Mouse (Mus musculus) spleen, postnatal 14 days (tissue): Measurements from ENCODE around the gene Pald1.

Experiments
- DNase-seq, 2 experiments: peaks; one replicate each; pipeline ENCODE4 v3.0.0; 2021 to 2022; ENCODE audit warnings: low spot score in 2 of 2

Pald1 gene

GRCm38 (mm10) chr10:61334545-61334944 lies 48.8 kb downstream of the Pald1 start:
- DNase-seq = no peak

DNA sequence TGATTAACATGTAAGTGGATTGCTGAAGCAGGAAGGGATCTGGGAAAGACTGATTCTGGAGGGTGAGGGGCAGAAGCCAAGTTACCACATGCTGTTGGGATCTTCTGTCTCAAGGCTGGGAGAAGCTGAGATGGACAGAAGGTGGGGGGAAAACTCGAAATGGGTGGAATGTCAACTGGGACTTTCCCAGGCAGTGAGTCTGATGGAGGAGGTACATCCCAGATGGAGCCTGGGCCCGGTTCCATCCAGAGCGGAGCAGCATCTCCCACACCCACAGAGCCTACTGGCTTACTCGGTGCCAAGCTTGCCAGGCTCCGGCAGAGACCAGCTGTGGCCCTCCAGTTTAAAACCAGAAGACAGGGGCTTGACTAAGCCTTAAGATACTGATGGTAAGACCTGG lies 52.3 kb downstream of the Pald1 start:
- DNase-seq = no peak

- no peak for DNase-seq
Measured at GRCm38 (mm10) chr10:61328927-61329326, 54.4 kb downstream of the Pald1 start.

DNA sequence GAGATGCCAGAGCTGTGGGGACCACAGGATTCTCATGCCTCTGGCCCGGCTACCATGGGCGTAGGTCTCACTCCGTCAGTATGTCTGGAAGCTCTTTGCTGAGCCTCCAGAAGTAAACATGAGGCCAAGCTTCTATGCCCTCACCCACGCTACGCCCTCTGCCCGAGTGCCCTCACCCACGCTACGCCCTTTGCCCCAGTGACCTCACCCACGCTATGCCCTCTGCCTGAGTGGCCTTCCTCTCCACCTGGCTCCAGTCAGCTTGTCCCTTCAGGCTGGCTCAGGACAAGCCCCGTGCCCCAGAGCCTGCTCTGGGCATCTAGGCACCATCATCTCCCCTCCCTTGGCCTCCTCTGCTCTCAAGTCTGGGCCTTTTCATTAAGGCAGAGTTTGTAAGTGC lies 55.8 kb downstream of the Pald1 start:
- DNase-seq = no peak

DNA sequence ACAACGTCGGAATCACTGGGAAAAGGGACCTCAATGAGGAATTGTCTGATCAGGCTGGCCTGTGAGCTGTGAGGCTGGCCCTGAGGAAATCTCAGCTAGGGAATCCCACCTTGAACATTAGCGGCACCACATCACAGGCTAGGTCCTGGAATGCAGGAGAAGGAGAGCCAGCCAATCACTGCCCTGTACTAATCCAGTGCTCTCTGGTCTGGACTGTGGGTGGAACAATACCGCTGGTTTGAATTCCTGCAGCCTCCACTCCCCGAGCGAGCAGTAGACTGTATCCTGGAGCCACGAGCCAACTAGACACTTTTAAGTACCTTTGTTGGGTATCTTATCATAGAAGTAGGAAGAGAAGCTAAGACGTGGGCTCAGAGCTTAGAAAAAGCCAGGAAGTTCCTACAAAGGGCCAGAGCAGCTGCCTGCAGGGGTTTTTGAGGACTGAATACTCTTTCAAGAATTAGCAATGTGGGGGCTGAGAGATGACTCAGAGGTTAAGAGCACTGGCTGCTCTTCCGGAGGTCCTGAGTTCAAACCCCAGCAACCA lies 57.5 kb downstream of the Pald1 start:
- no peak for DNase-seq

- no peak for DNase-seq
Measured at GRCm38 (mm10) chr10:61324717-61325116, 58.6 kb downstream of the Pald1 start.

- no peak for DNase-seq
Measured at GRCm38 (mm10) chr10:61318527-61318926, 64.8 kb downstream of the Pald1 start.

DNA sequence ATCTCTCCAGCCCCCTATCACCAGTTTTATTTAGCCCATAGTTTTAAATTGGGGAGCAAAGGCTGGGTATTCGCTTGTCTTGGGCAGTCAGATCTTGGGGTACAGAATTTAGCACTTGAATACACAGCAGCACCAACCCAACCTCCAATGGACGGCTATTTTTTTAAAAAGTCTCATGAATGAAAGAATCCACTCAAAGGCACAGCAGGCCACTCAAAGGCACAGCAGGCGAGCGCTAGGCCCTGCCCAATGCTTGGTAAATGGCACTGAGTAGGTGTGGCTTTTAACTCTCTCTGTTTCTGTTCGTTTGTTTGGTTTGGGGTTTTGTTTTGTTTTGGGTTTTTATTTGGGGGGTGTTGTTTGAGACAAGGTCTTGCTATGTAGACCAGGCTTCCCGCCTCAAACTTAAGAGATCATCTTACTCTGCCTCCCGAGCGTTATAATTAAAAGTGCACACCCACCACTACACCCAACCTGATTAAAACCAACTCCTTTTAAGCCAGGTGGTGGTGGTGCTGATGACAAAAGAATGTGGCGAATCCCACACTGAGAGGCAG lies 67.9 kb downstream of the Pald1 start:
- DNase-seq = no peak

DNA sequence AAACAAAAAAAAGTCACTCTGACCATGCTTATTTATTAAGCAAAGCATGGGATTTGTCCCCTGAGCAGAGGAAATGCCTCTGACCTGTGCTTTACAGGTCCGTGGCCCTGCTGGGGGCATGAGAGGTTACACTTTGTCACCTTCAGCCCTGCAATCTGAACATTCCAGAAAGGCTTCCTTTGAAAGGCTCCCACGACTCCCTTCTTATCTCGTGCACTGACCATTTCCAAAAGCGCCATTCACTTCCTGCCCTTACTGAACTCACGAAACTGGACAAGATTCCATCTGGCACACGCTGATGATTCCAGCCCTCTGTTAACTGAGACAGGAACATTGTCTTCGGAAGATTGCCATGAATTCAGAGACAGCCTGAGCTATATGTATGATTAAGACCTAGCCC lies 69.6 kb downstream of the Pald1 start:
- DNase-seq = no peak

DNA sequence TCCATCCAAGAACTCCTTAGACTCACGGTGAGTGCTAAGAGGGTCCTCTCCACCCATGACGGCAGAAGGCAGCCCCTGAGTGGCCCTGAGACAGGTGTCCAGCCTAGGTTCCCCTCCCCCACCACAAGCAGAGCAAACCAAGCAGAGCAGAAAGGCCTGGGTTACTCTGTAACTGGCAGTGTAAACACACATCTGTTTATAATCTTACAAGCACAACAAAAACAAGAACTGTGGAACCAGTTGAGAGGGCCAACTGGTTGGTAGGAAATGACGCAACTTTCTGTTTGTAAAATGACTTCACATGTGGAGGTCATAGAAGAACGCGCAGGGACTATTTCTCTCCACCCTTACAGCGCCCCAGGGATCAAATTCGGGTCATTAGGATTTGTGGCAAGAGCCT lies 70.6 kb downstream of the Pald1 start:
- DNase-seq = no peak

- no peak for DNase-seq
Measured at GRCm38 (mm10) chr10:61312159-61312558, 71.2 kb downstream of the Pald1 start.

DNA sequence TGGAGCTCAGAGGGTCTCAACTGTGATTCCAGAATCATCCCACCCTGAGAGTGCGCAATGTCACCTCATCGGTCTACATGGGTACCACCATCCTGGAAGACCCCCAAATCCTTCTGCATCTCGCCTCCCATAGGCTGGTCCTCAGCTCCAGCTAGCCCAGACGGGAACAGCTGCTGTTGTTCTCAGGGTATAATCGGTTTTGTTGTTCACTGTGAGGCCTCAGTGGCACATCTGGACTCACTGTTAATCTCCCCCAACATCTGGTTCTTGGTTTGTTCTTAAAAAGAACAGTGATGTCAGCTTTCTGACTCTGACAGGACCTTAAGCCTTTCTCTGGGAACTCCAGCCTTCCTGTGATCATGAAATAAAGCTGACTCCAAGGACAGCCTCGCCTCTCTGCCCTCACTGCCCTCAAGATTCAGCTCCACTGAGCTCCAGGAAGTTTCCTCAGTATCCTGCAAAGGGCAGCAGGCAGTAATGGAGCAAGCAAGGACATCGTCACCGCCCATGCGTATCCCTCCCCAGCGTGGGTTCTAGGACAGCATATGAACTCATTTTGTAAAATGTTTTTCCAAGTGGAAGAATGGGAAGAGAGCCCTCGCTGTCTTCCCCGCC lies 74.5 kb downstream of the Pald1 start:
- no peak for DNase-seq

- no peak for DNase-seq
Measured at GRCm38 (mm10) chr10:61305928-61306590, 77.3 kb downstream of the Pald1 start.

DNA sequence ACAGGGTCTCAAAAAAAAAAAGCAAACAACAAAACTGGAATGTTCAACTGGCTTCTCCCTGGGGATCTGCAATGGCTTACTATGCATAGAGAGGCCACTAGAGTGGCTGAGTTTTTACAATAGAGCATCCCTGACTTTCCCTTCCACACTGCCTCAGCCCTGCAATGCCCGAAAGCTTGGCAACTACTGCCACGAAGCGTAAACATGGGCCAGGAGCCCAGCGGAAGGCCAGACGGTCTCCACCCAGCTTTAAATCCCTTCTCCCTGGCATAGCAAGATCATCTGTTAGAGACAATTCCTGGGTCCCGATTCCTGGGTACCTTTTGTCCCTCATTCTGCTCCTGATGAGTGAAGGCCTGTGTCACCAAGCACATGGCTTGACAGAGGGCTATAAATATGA lies 79.3 kb downstream of the Pald1 start:
- no peak for DNase-seq

GRCm38 (mm10) chr10:61300996-61301395 lies 82.3 kb downstream of the Pald1 start:
- no peak for DNase-seq

- DNase-seq = peak in 1 of 2 experiments; percentile 6
Measured at GRCm38 (mm10) chr10:61297477-61297876, 85.9 kb downstream of the Pald1 start, which contains the start of gene Prf1. Prf1 (plus strand) TSS chr10:61297833.

DNA sequence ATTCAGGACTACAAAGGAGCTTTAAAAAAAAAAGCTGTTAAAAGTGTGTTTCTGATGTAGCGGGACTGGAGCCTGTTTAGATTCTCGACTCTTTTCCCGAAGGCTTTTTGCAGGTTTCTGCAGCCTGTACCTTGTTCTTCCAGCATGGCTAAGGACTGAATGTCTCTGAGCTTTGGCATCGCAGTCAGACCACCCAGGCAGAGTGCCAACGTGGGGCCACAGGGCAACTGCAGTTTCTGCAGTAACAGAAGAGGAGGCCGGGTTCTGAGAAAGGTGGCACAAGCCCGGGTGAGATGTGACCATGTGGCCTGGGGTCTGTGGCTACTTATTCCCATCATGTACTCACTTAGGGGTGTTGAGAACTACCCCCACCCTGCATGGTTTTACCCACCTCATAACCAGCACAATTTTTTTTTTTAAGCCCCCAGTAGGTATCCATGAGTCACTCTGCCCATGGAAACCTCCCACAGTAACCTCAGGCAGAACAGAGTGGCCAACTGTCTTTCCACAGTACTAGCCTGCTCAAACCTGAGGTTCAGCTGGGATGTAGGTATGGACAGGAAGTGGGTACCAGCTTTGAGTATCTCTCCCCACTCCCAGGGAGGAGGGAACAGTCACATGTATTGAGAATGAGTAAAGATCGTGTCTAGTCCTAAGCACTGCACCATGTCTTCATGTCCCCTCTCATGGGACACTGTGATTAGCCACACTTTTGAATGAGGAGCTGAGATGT lies 86.5 kb downstream of the Pald1 start:
- DNase-seq = no peak

GRCm38 (mm10) chr10:61294242-61294641 lies 89.1 kb downstream of the Pald1 start:
- no peak for DNase-seq

DNA sequence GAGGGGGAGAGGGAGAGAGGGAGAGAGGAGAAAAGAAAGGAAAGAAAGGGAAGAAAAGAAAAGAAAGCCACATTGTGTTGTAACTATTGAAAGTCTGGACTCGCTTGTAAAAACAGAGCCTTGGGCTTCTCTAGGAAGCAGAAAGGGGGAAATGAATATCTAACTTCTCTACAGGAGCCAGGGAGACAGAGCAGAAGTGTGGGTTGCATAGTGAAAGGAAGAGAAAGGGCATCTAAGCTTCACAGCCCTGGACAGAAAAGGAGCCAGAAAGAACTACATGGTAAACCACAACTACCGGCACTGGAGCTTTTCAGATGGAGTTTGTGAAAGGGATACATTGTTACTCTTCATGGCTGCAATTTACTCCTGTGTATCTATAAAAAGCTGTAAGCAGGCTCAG lies 92.9 kb downstream of the Pald1 start:
- DNase-seq = no peak

- no peak for DNase-seq
Measured at GRCm38 (mm10) chr10:61290016-61290415, 93.3 kb downstream of the Pald1 start.

DNA sequence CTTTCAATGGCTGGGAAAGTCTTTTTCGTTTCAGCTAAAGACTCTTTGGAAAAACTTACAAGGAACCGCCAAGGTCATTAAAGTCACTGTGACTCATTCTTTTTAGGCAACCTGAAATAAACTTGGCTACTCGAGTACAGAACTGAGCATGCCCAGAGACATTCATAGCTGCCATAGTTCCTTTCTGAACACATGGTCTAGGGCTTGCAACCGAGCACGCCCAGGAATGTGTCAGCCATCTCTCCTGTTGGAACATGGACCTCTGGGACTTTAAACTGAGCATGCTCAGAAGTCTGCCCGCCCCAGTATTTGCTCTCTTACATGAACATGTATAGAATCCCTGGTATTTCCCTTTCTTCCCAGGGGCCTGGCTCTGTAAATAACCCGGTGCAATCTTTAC lies 97.1 kb downstream of the Pald1 start:
- no peak for DNase-seq

DNA sequence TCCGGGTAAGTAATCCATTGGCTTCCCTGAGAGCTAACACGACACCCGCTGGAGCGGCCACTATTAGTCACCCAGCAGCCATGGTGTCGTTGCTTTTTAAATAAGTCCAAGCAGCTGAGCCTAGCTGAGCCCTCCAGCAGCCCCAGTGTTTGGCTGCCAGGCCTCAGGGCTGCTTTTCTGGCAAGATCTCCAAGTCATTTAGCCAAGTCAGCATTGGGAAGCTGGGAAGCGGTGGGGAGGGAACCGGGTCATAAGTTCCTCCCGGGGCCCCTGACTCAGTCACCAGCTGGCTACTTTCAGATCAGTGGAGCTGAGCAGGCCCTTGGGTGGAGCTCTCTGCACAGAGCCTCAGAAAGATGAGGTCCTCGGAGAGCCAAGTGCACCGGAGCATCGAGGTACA lies 98.1 kb downstream of the Pald1 start:
- DNase-seq = no peak
